Mouse (Mus musculus) bone marrow macrophage, adult 2 months (primary cell): ENCODE results near the gene Vps72.
"Not testable (repeated sequence)": the region's sequence is repeated elsewhere in the genome, so short reads cannot be mapped to it uniquely, and the experiment has no call there.

Experiments used
- CTCF ChIP-seq: IDR thresholded peaks from 2 replicates; pipeline ENCODE4 v1.5.1; 2012; ENCODE audit warnings: low read depth, mild to moderate bottlenecking, low read length, moderate library complexity
- POLR2A ChIP-seq: IDR thresholded peaks from 2 replicates; pipeline ENCODE4 v1.6.1; 2012; ENCODE audit warnings: mild to moderate bottlenecking, low read depth, low read length, borderline replicate concordance

DNA sequence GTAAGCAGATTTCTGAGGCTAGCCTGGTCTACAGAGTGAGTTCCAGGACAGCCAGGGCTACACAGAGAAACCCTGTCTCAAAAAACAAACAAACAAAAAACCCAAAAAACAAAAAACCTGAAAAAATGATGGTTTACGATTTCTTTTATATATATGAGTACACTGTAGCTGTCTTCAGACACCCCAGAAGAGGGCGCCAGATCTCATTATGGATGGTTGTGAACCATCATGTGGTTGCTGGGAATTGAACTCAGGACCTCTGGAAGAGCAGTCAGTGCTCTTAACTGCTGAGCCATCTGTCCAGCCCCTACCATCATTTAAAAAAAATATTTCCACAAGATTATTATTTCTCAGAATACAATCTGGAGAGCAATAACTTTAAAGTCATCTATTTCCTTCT is 21.6 kb downstream of the Vps72 start:
- TF ChIP-seq CTCF, POLR2A: not testable (repeated sequence)
